Mouse (Mus musculus) spleen, adult 18-20 months (tissue): ENCODE results near the gene Fbxo9.
"Not testable (repeated sequence)": the region's sequence is repeated elsewhere in the genome, so short reads cannot be mapped to it uniquely, and the experiment has no call there.

ENCODE experiments used
- DNase-seq, 2 experiments: peaks; one replicate each; pipeline ENCODE4 v3.0.0; 2022; ENCODE audit warnings: mixed read lengths in 2 of 2

Gene Fbxo9

GRCm38 (mm10) chr9:78108796-78109239 lies at the start of gene Fbxo9, which contains the start of gene Ick:
Fbxo9 (minus strand) TSS chr9:78109065.
Ick (plus strand) TSS chr9:78109192.
- DNase-seq = peak; percentile 73 to 75

- no peak for DNase-seq
Observed at GRCm38 (mm10) chr9:78157221-78157620, 48.4 kb upstream of the Fbxo9 start.

GRCm38 (mm10) chr9:78154211-78154977 lies 45.5 kb upstream of the Fbxo9 start:
- DNase-seq = no peak

- DNase-seq = not testable (repeated sequence)
Observed at GRCm38 (mm10) chr9:78149770-78150169, 40.9 kb upstream of the Fbxo9 start.

- DNase-seq = no peak
Observed at GRCm38 (mm10) chr9:78148149-78148548, 39.3 kb upstream of the Fbxo9 start.

GRCm38 (mm10) chr9:78146627-78147026 lies 37.8 kb upstream of the Fbxo9 start:
- no peak for DNase-seq

- DNase-seq = no peak
Observed at GRCm38 (mm10) chr9:78146099-78146498, 37.2 kb upstream of the Fbxo9 start.

GRCm38 (mm10) chr9:78139463-78139862 lies 30.6 kb upstream of the Fbxo9 start:
- no peak for DNase-seq

- no peak for DNase-seq
Observed at GRCm38 (mm10) chr9:78138044-78138676, 29.3 kb upstream of the Fbxo9 start.

GRCm38 (mm10) chr9:78135658-78136057 lies 26.8 kb upstream of the Fbxo9 start:
- no peak for DNase-seq

- DNase-seq = no peak
Observed at GRCm38 (mm10) chr9:78126643-78127042, 17.8 kb upstream of the Fbxo9 start.

- DNase-seq = no peak
Observed at GRCm38 (mm10) chr9:78126007-78126406, 17.1 kb upstream of the Fbxo9 start.

GRCm38 (mm10) chr9:78124297-78124696 lies 15.4 kb upstream of the Fbxo9 start:
- no peak for DNase-seq

- no peak for DNase-seq
Observed at GRCm38 (mm10) chr9:78122939-78123712, 14.3 kb upstream of the Fbxo9 start.

GRCm38 (mm10) chr9:78121985-78122384 lies 13.1 kb upstream of the Fbxo9 start:
- no peak for DNase-seq

GRCm38 (mm10) chr9:78121358-78121757 lies 12.5 kb upstream of the Fbxo9 start:
- no peak for DNase-seq

GRCm38 (mm10) chr9:78117690-78118089 lies 8.8 kb upstream of the Fbxo9 start:
- DNase-seq = no peak

- no peak for DNase-seq
Observed at GRCm38 (mm10) chr9:78115746-78116145, 6.9 kb upstream of the Fbxo9 start.

- no peak for DNase-seq
Observed at GRCm38 (mm10) chr9:78113538-78113885, 4.6 kb upstream of the Fbxo9 start.

GRCm38 (mm10) chr9:78112770-78113537 lies 4.1 kb upstream of the Fbxo9 start:
- DNase-seq = peak; percentile 80 to 91

GRCm38 (mm10) chr9:78111456-78111855 lies 2.6 kb upstream of the Fbxo9 start:
- DNase-seq = no peak

- no peak for DNase-seq
Observed at GRCm38 (mm10) chr9:78109656-78110055, 791 bp upstream of the Fbxo9 start.
